ENCODE assay signal across 10 mouse cellular contexts in genomic region chr1:138837786-138838743, GRCm38 (mm10). TPM values are rescaled to one million over a fixed set of nuclear protein-coding genes. Genes with fewer than 3 reads are reported as not detected.
A peak's percentile ranks its signal among the peaks of the same experiment; 100 is the strongest.
DNase-seq lines count a peak whose midpoint lies in the region; ATAC-seq and TF ChIP-seq lines count a peak whose summit lies in the region.
"Had no signal": no experiment of that assay in that cellular context is flagged by ENCODE, and none has a peak within 500 bp of the region (broad histone marks: within the 10 kb centered on the region; RNA-seq: fewer than 3 reads in every experiment).

No protein-coding gene starts in this region.

- TF ChIP-seq CTCF in hindbrain, postnatal 0 days (IDR thresholded peaks at IDR 0.05; ENCODE audit: low read depth), result no peak

- peak overlapping the region; percentile 19 for H3K4me3 ChIP-seq in embryonic facial prominence, embryonic 12.5 days
- H3K4me3 ChIP-seq in hindbrain, postnatal 0 days (ENCODE audit: low read length), result peak overlapping the region; percentile 6; the same call in 1 of the 2 replicates
- H3K4me3 ChIP-seq in neural tube, embryonic 13.5 days, result peak overlapping the region; percentile 10
- H3K4me3 ChIP-seq: left cerebral cortex, adult 2 months had no signal

- ATAC-seq in embryonic facial prominence, embryonic 12.5 days (ENCODE audit: insufficient number of reproducible peaks, insufficient read depth, low FRiP score, low TSS enrichment), result no peak
- no peak for ATAC-seq in hindbrain, postnatal 0 days
- peak; percentile 17; the same call in 1 of the 2 replicates for ATAC-seq in neural tube, embryonic 13.5 days (ENCODE audit: low read depth)
- no peak for ATAC-seq in cerebellum, adult (ENCODE audit: insufficient number of reproducible peaks, low FRiP score, low TSS enrichment)

- no peaks in the 10 kb centered on the region for H3K36me3 ChIP-seq in embryonic facial prominence, embryonic 12.5 days
- no peaks in the 10 kb centered on the region for H3K36me3 ChIP-seq in hindbrain, postnatal 0 days (ENCODE audit: insufficient read depth, low read length)
- H3K36me3 ChIP-seq in neural tube, embryonic 13.5 days, result no peaks in the 10 kb centered on the region

- H3K27ac ChIP-seq in embryonic facial prominence, embryonic 12.5 days, result no peak overlapping the region
- no peak overlapping the region for H3K27ac ChIP-seq in hindbrain, postnatal 0 days
- H3K27ac ChIP-seq in neural tube, embryonic 13.5 days (replicated peaks), result no peak overlapping the region
- H3K27ac ChIP-seq: left cerebral cortex, adult 2 months had no signal

- DNase-seq in kidney, postnatal 4 days, result peak; percentile 28 to 49
- no peak for DNase-seq in kidney, postnatal 25 days
- DNase-seq in hindbrain, postnatal 0 days (ENCODE audit: low spot score), result no peak
- no peak for DNase-seq in urinary bladder, postnatal 25 days (ENCODE audit: low spot score)
- DNase-seq in gastrocnemius, adult 18-20 months (ENCODE audit: low spot score), result no peak
- DNase-seq: spleen, adult 18-20 months had no signal

- peak overlapping the region; percentile 25; the same call in 1 of the 2 replicates for H3K4me2 ChIP-seq in embryonic facial prominence, embryonic 12.5 days (replicated peaks)
- peak overlapping the region; percentile 22; the same call in 1 of the 2 replicates for H3K4me2 ChIP-seq in hindbrain, postnatal 0 days (ENCODE audit: low read depth, low read length)
- peak overlapping the region; percentile 9 for H3K4me2 ChIP-seq in neural tube, embryonic 13.5 days

- 8% methylated on average over 27 of the region's 27 CpGs for WGBS in embryonic facial prominence, embryonic 12.5 days
- WGBS in hindbrain, postnatal 0 days, result 12% methylated on average over 27 of the region's 27 CpGs
- 11% methylated on average over 27 of the region's 27 CpGs for WGBS in neural tube, embryonic 13.5 days

- no peaks in the 10 kb centered on the region for H3K9me3 ChIP-seq in embryonic facial prominence, embryonic 12.5 days
- no peaks in the 10 kb centered on the region for H3K9me3 ChIP-seq in hindbrain, postnatal 0 days (ENCODE audit: low read length)
- H3K9me3 ChIP-seq in neural tube, embryonic 13.5 days, result no peaks in the 10 kb centered on the region

- H3K27me3 ChIP-seq in embryonic facial prominence, embryonic 12.5 days, result peaks cover 66% of the 10 kb centered on the region
- H3K27me3 ChIP-seq in hindbrain, postnatal 0 days (ENCODE audit: insufficient read depth, low read length), result peaks cover 52% of the 10 kb centered on the region
- H3K27me3 ChIP-seq in neural tube, embryonic 13.5 days, result peaks cover 97% of the 10 kb centered on the region

- peaks cover 11% of the 10 kb centered on the region for H3K4me1 ChIP-seq in embryonic facial prominence, embryonic 12.5 days
- peaks cover 5% of the 10 kb centered on the region; the same call in 1 of the 2 replicates for H3K4me1 ChIP-seq in hindbrain, postnatal 0 days (ENCODE audit: insufficient read depth, low read length)
- H3K4me1 ChIP-seq in neural tube, embryonic 13.5 days (replicated peaks), result peaks cover 30% of the 10 kb centered on the region

- no peak overlapping the region for H3K9ac ChIP-seq in embryonic facial prominence, embryonic 12.5 days
- H3K9ac ChIP-seq in hindbrain, postnatal 0 days (replicated peaks; ENCODE audit: low read length), result no peak overlapping the region
- no peak overlapping the region for H3K9ac ChIP-seq in neural tube, embryonic 13.5 days

RNA-seq across cellular contexts. Expression of gene Lhx9, which starts 10.3 kb away (rescaled TPM):
- 0.91 and 1.3 TPM in 2 replicates for polyA plus RNA-seq in embryonic facial prominence, embryonic 12.5 days (2016; fragmentation: Nextera tagmentation; extraction: Ambion mirVana)
- total RNA-seq in hindbrain, postnatal 0 days (2014; rRNA removed), result 9.1 and 12.0 TPM in 2 replicates
- 5.4 and 15.5 TPM in 2 replicates for polyA plus RNA-seq in hindbrain, postnatal 0 days (2015; fragmentation: Nextera tagmentation; extraction: Ambion mirVana)
- polyA plus RNA-seq in neural tube, embryonic 13.5 days (2015; fragmentation: Nextera tagmentation; extraction: Ambion mirVana), result 4.1 and 4.6 TPM in 2 replicates
- total RNA-seq in gastrocnemius, adult 18-20 months (2021), result not detected

RNA-seq across cellular contexts. Expression of gene 2310009B15Rik, which starts 18.6 kb away (rescaled TPM):
- polyA plus RNA-seq in embryonic facial prominence, embryonic 12.5 days (2016; fragmentation: Nextera tagmentation; extraction: Ambion mirVana), result 43.2 and 43.4 TPM in 2 replicates
- total RNA-seq in hindbrain, postnatal 0 days (2014; rRNA removed), result 29.1 and 32.7 TPM in 2 replicates
- 45.0 and 45.6 TPM in 2 replicates for polyA plus RNA-seq in hindbrain, postnatal 0 days (2015; fragmentation: Nextera tagmentation; extraction: Ambion mirVana)
- polyA plus RNA-seq in neural tube, embryonic 13.5 days (2015; fragmentation: Nextera tagmentation; extraction: Ambion mirVana), result 30.7 and 31.0 TPM in 2 replicates
- total RNA-seq in gastrocnemius, adult 18-20 months (2021), result 10 to 100 TPM; 14.8 to 15.2 TPM

Comparison
In these comparisons a context has a peak if more than half of its experiments do, and no peak if none do; other contexts are left out.
1. DNase-seq: peak in kidney, postnatal 4 days (2 of 2); none in kidney, postnatal 25 days (0 of 2), hindbrain, postnatal 0 days (single experiment), urinary bladder, postnatal 25 days (single experiment) and gastrocnemius, adult 18-20 months (single experiment).
2. Peak in every context shown above with its lines, with median percentiles within 50 percentile points of each other: H3K4me2 ChIP-seq and H3K4me3 ChIP-seq.